Mouse (Mus musculus) erythroblast, embryonic 14.5 days (primary cell): ENCODE measurements around the gene Hoxc9.

ENCODE experiments used
- GATA1 ChIP-seq: IDR thresholded peaks from 2 replicates; pipeline ENCODE4 v1.6.1; 2012; ENCODE audit warnings: low read length, inconsistent platforms, mixed read lengths
- TAL1 ChIP-seq: IDR thresholded peaks from 3 replicates; pipeline ENCODE4 v1.6.1; 2012; ENCODE audit warnings: low read length, inconsistent platforms, mixed read lengths

- TF ChIP-seq GATA1 (no peak), TAL1 (no peak)
These were observed 1.3 kb downstream of the Hoxc9 start for GRCm38 (mm10) chr15:102977423-102977974.
